Mouse (Mus musculus) E14TG2a.4 (cell line): Measurements from ENCODE around the gene Gria4.

Experiments
- CTCF ChIP-seq: conservative IDR thresholded peaks from 2 replicates; pipeline ENCODE4 v1.5.1; 2014; ENCODE audit warnings: low read length
- NANOG ChIP-seq: IDR thresholded peaks from 2 replicates; pipeline ENCODE4 v1.6.1; 2014; ENCODE audit warnings: borderline replicate concordance, low read length, mixed read lengths
- POU5F1 ChIP-seq: IDR thresholded peaks from 2 replicates; pipeline ENCODE4 v1.6.1; 2014; ENCODE audit warnings: low read length, borderline replicate concordance

DNA sequence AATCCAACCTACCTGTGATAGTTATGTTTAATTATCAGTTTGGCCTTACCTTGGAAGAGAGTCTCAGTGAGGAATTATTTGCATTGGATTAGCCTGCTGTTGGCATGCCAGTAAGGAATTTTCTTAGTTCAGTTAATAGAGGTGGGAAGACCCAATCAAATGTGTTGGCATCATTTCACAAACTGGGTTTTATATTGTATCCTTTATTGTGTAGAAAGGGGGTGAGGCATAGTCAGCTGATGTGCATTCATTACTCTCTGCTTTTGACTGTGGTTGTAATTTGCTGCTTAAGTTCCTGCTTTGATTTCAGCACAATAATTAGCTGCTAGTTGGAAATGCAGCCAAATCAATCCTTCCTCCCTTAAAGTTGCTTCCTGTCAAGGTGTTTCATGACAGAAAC, 83.7 kb downstream of the Gria4 start:
- TF ChIP-seq CTCF (no peak), POU5F1 (no peak), NANOG (no peak)
